Mouse (Mus musculus) liver, embryonic 14.5 days (tissue): ENCODE data around the gene H2afy. TPM values are rescaled to one million over a fixed set of nuclear protein-coding genes. Genes with fewer than 3 reads are reported as not detected.

Experiments used
- ATAC-seq: fragments of 200-750 bp; cut with Nextera tagmentation; 2 replicates; pipeline ENCODE4 v1.8.0; 2017; ENCODE audit warnings: moderate number of reproducible peaks, mild to moderate bottlenecking, moderate library complexity; ENCODE audit not compliant: insufficient read depth
- DNase-seq, 3 experiments: peaks; one replicate each; pipeline ENCODE4 v3.0.0-alpha.2; 2012 to 2013; ENCODE audit warnings: low read depth in 3 of 3, low spot score in 3 of 3
- H3K27ac ChIP-seq: fragments of 300-500 bp; sonication (generic); 2 replicates; pipeline ENCODE4 v1.5.1; 2014; ENCODE audit warnings: moderate library complexity, mild to moderate bottlenecking, control low read depth, inconsistent platforms
- H3K27me3 ChIP-seq: fragments of 300-500 bp; sonication (generic); 2 replicates; pipeline ENCODE4 v1.6.1; 2014; ENCODE audit warnings: mild to moderate bottlenecking, low read length, moderate library complexity; ENCODE audit not compliant: control insufficient read depth, insufficient read depth
- H3K36me3 ChIP-seq: fragments of 300-500 bp; sonication (generic); replicated peaks from 2 replicates; pipeline ENCODE4 v1.6.1; 2014; ENCODE audit warnings: low read depth; ENCODE audit not compliant: control insufficient read depth, insufficient read depth
- H3K4me1 ChIP-seq, 2 experiments: fragments of 200-500 bp in 1 of 2; fragments of 300-500 bp in 1 of 2; sonication (generic) in 1 of 2; replicated peaks; 2 replicates each; pipeline ENCODE4 v1.6.1; 2012 to 2014; ENCODE audit warnings: antibody characterized with exemption in 1 of 2, inconsistent platforms in 1 of 2, low read length in 1 of 2; ENCODE audit not compliant: control insufficient read depth in 2 of 2, insufficient read depth in 2 of 2
- H3K4me2 ChIP-seq: fragments of 300-500 bp; sonication (generic); 2 replicates; pipeline ENCODE4 v1.6.1; 2014; ENCODE audit warnings: low read depth, mild to moderate bottlenecking, control low read depth, moderate library complexity
- H3K4me3 ChIP-seq, 2 experiments: fragments of 200-500 bp in 1 of 2; fragments of 300-500 bp in 1 of 2; sonication (generic) in 1 of 2; 2 replicates each; pipeline ENCODE4 v1.5.1; 2012 to 2014; ENCODE audit warnings: low read depth in 2 of 2, low read length in 2 of 2, mild to moderate bottlenecking in 2 of 2, control low read depth in 1 of 2, inconsistent platforms in 1 of 2, moderate library complexity in 1 of 2; ENCODE audit not compliant: insufficient read depth in 1 of 2
- H3K9ac ChIP-seq: fragments of 300-500 bp; sonication (generic); replicated peaks from 2 replicates; pipeline ENCODE4 v1.6.1; 2014; ENCODE audit warnings: mild to moderate bottlenecking, control low read depth, moderate library complexity
- H3K9me3 ChIP-seq: fragments of 300-500 bp; sonication (generic); 2 replicates; pipeline ENCODE4 v1.6.1; 2016; ENCODE audit warnings: low read length, mixed read lengths; ENCODE audit not compliant: control insufficient read depth
- CTCF ChIP-seq: IDR thresholded peaks from 2 replicates; pipeline ENCODE4 v1.5.1; 2016; ENCODE audit warnings: antibody characterized with exemption, low read depth, control low read depth
- EP300 ChIP-seq: IDR thresholded peaks from 2 replicates; pipeline ENCODE4 v1.6.1; 2016; ENCODE audit warnings: antibody characterized with exemption, low read depth
- WGBS: fragments of 180-500 bp; shearing (Covaris S2); extraction: QIAGEN DNeasy Blood & Tissue Kit; methylation state at CpG from one replicate; pipeline ENCODE4 v1.1.7; 2014; ENCODE audit not compliant: insufficient replicate concordance; 5-methylcytosine and 5-hydroxymethylcytosine counted together
- polyA plus RNA-seq, 2 experiments: library from polyadenylated mRNA; depleted of rRNA in 1 of 2; stranded (reverse) in 1 of 2; unstranded in 1 of 2; fragments of >200 nt; fragmentation: Nextera tagmentation in 1 of 2; extraction: Ambion mirVana in 1 of 2; gene quantifications; 2 replicates each; pipeline versions ENCODE4 v1.2.1 to v1.2.3; 2012 to 2014

Gene H2afy
- polyA plus RNA-seq, 2 experiments, result 68.7 to 79.0 TPM

- WGBS, result 81% methylated on average over 20 of the region's 20 CpGs
- no peak overlapping the region for H3K4me2 ChIP-seq
These were observed 51.8 kb downstream of the H2afy start for GRCm38 (mm10) chr13:56084146-56084905.

GRCm38 (mm10) chr13:56081656-56082055 lies 54.5 kb downstream of the H2afy start:
- Histone ChIP-seq H3K27ac (no peak overlapping the region), H3K4me3 (no peak overlapping the region), H3K9me3 (no peaks in the 10 kb centered on the region), H3K9ac (no peak overlapping the region), H3K36me3 (peaks cover 15% of the 10 kb centered on the region), H3K4me2 (no peak overlapping the region), H3K4me1 (no peaks in the 10 kb centered on the region), H3K27me3 (no peaks in the 10 kb centered on the region)
- WGBS, result 76% methylated on average over 5 of the region's 5 CpGs
- ATAC-seq (no peak), DNase-seq (no peak)
- TF ChIP-seq CTCF, result no peak
- TF ChIP-seq EP300, result no peak

More at GRCm38 (mm10) chr13:56084146-56084905, 51.8 kb downstream of the H2afy start:
- Histone ChIP-seq H3K9me3 (no peaks in the 10 kb centered on the region), H3K27ac (no peak overlapping the region), H3K4me1 (no peaks in the 10 kb centered on the region), H3K36me3 (peaks cover 13% of the 10 kb centered on the region), H3K9ac (no peak overlapping the region), H3K4me3 (no peak overlapping the region), H3K27me3 (no peaks in the 10 kb centered on the region)
- TF ChIP-seq EP300 (no peak), CTCF (no peak)
- ATAC-seq (no peak), DNase-seq (no peak)

- DNase-seq, result no peak
- ATAC-seq, result no peak
- peaks cover 15% of the 10 kb centered on the region for H3K36me3 ChIP-seq
These were observed 56.5 kb downstream of the H2afy start for GRCm38 (mm10) chr13:56079616-56080015.

GRCm38 (mm10) chr13:56078724-56079262 lies 57.4 kb downstream of the H2afy start:
- Histone ChIP-seq H3K4me1 (no peaks in the 10 kb centered on the region), H3K9ac (no peak overlapping the region), H3K4me3 (no peak overlapping the region), H3K27me3 (no peaks in the 10 kb centered on the region), H3K4me2 (no peak overlapping the region), H3K27ac (no peak overlapping the region), H3K36me3 (peaks cover 15% of the 10 kb centered on the region), H3K9me3 (no peaks in the 10 kb centered on the region)
- DNase-seq, result no peak
- TF ChIP-seq CTCF, result no peak
- TF ChIP-seq EP300, result no peak
- no peak for ATAC-seq
- WGBS, result 79% methylated on average over 17 of the region's 17 CpGs

More at GRCm38 (mm10) chr13:56079616-56080015, 56.5 kb downstream of the H2afy start:
- Histone ChIP-seq H3K4me2 (no peak overlapping the region), H3K27me3 (no peaks in the 10 kb centered on the region), H3K4me1 (no peaks in the 10 kb centered on the region), H3K9ac (no peak overlapping the region), H3K27ac (no peak overlapping the region), H3K4me3 (no peak overlapping the region), H3K9me3 (no peaks in the 10 kb centered on the region)
- WGBS, result 78% methylated on average over 2 of the region's 2 CpGs
- no peak for TF ChIP-seq CTCF
- TF ChIP-seq EP300, result no peak

GRCm38 (mm10) chr13:56075930-56076329 lies 60.2 kb downstream of the H2afy start:
- Histone ChIP-seq H3K4me1 (no peaks in the 10 kb centered on the region), H3K4me3 (no peak overlapping the region), H3K36me3 (peaks cover 2% of the 10 kb centered on the region), H3K9ac (no peak overlapping the region), H3K27me3 (no peaks in the 10 kb centered on the region), H3K9me3 (no peaks in the 10 kb centered on the region), H3K27ac (no peak overlapping the region), H3K4me2 (no peak overlapping the region)
- WGBS, result 90% methylated on average over 8 of the region's 8 CpGs
- DNase-seq, result no peak
- ATAC-seq, result no peak
- TF ChIP-seq CTCF (no peak), EP300 (no peak)
